Mouse (Mus musculus) heart, embryonic 11.5 days (tissue): ENCODE data around the gene Fam193b. TPM values are rescaled to one million over a fixed set of nuclear protein-coding genes. Genes with fewer than 3 reads are reported as not detected.

Experiments
- ATAC-seq: fragments of 200-750 bp; cut with Nextera tagmentation; replicated peaks from 2 replicates; pipeline ENCODE4 v1.8.0; 2017; ENCODE audit warnings: moderate library complexity; ENCODE audit not compliant: insufficient number of reproducible peaks, low FRiP score, low TSS enrichment
- H3K27ac ChIP-seq: fragments of 300-500 bp; sonication (generic); 2 replicates; pipeline ENCODE4 v1.5.1; 2014; ENCODE audit warnings: mild to moderate bottlenecking, low read depth, low read length
- H3K27me3 ChIP-seq: fragments of 300-500 bp; sonication (generic); 2 replicates; pipeline ENCODE4 v1.6.1; 2014; ENCODE audit warnings: mild to moderate bottlenecking, low read length, mixed read lengths; ENCODE audit not compliant: control insufficient read depth, insufficient read depth
- H3K36me3 ChIP-seq: fragments of 300-500 bp; sonication (generic); 2 replicates; pipeline ENCODE4 v1.6.1; 2014; ENCODE audit warnings: mild to moderate bottlenecking, low read length, moderate library complexity, mixed read lengths; ENCODE audit not compliant: control insufficient read depth, insufficient read depth
- H3K4me1 ChIP-seq: fragments of 300-500 bp; sonication (generic); 2 replicates; pipeline ENCODE4 v1.6.1; 2014; ENCODE audit warnings: low read length; ENCODE audit not compliant: control insufficient read depth, insufficient read depth
- H3K4me2 ChIP-seq: fragments of 300-500 bp; sonication (generic); 2 replicates; pipeline ENCODE4 v1.6.1; 2014; ENCODE audit warnings: mild to moderate bottlenecking, moderate library complexity
- H3K4me3 ChIP-seq: fragments of 300-500 bp; sonication (generic); 2 replicates; pipeline ENCODE4 v1.5.1; 2014; ENCODE audit warnings: low read depth, low read length
- H3K9ac ChIP-seq: fragments of 300-500 bp; sonication (generic); 2 replicates; pipeline ENCODE4 v1.6.1; 2014; ENCODE audit warnings: mild to moderate bottlenecking, low read depth, low read length, moderate library complexity
- H3K9me3 ChIP-seq: fragments of 300-500 bp; sonication (generic); replicated peaks from 2 replicates; pipeline ENCODE4 v1.6.1; 2016; ENCODE audit warnings: low read length; ENCODE audit not compliant: control insufficient read depth
- WGBS: fragments of 180-500 bp; shearing (Covaris S2); extraction: QIAGEN DNeasy Blood & Tissue Kit; methylation state at CpG from one replicate; pipeline ENCODE4 v1.1.7; 2014; ENCODE audit not compliant: insufficient replicate concordance; 5-methylcytosine and 5-hydroxymethylcytosine counted together
- polyA plus RNA-seq: library from polyadenylated mRNA; unstranded; fragments of >200 nt; fragmentation: Nextera tagmentation; extraction: Ambion mirVana; gene quantifications from 2 replicates; pipeline ENCODE4 v1.2.1, GENCODE M21; 2014

The Fam193b gene
- polyA plus RNA-seq, 1 experiment from 2014 or later = 19.1 TPM

- Histone ChIP-seq H3K27me3 (peaks cover 9% of the 10 kb centered on the region), H3K27ac (no peak overlapping the region), H3K4me1 (peaks cover 28% of the 10 kb centered on the region), H3K9me3 (no peaks in the 10 kb centered on the region), H3K9ac (no peak overlapping the region), H3K4me2 (peak overlapping the region; percentile 69), H3K4me3 (peak overlapping the region; percentile 98; the same call in 1 of the 2 replicates), H3K36me3 (peaks cover 9% of the 10 kb centered on the region; the same call in 1 of the 2 replicates)
- no peak for ATAC-seq
- WGBS = 30% methylated on average over 9 of the region's 9 CpGs
Observed at GRCm38 (mm10) chr13:55513828-55514227, 57.1 kb downstream of the Fam193b start.

- Histone ChIP-seq H3K27me3 (peaks cover 9% of the 10 kb centered on the region), H3K4me1 (peaks cover 30% of the 10 kb centered on the region), H3K9me3 (no peaks in the 10 kb centered on the region), H3K4me2 (peak within 1 kb of the TSS; percentile 69), H3K27ac (peak within 1 kb of the TSS; percentile 91), H3K36me3 (peaks cover 15% of the 10 kb centered on the region), H3K9ac (peak within 1 kb of the TSS; percentile 99), H3K4me3 (peak within 1 kb of the TSS; percentile 98)
- WGBS = under 1% methylated on average over 54 of the region's 55 CpGs
- ATAC-seq = peak; percentile 43
Observed at GRCm38 (mm10) chr13:55513111-55513748, 57.7 kb downstream of the Fam193b start, which contains the start of gene Pdlim7. Pdlim7 (minus strand) TSS chr13:55513676.

GRCm38 (mm10) chr13:55512379-55513031, 58.4 kb downstream of the Fam193b start:
- Histone ChIP-seq H3K27me3 (peaks cover 9% of the 10 kb centered on the region), H3K4me1 (peaks cover 30% of the 10 kb centered on the region)
- peak; percentile 54 for ATAC-seq

GRCm38 (mm10) chr13:55511492-55511861, 59.4 kb downstream of the Fam193b start:
- H3K9me3 ChIP-seq = no peaks in the 10 kb centered on the region
- H3K36me3 ChIP-seq = peaks cover 29% of the 10 kb centered on the region
- H3K4me2 ChIP-seq = peak overlapping the region; percentile 69
- ATAC-seq = peak; percentile 5; the same call in 1 of the 2 replicates
- 13% methylated on average over 5 of the region's 5 CpGs for WGBS
- peaks cover 32% of the 10 kb centered on the region for H3K4me1 ChIP-seq
- peak overlapping the region; percentile 98 for H3K4me3 ChIP-seq
- H3K27ac ChIP-seq = peak overlapping the region; percentile 91
- peak overlapping the region; percentile 99 for H3K9ac ChIP-seq
- H3K27me3 ChIP-seq = peaks cover 9% of the 10 kb centered on the region

More at GRCm38 (mm10) chr13:55512379-55513031, 58.4 kb downstream of the Fam193b start:
- 2% methylated on average over 25 of the region's 25 CpGs for whole genome bisulfite sequencing
- Histone ChIP-seq H3K27ac (peak overlapping the region; percentile 91), H3K4me2 (peak overlapping the region; percentile 69), H3K4me3 (peak overlapping the region; percentile 98), H3K36me3 (peaks cover 19% of the 10 kb centered on the region), H3K9me3 (no peaks in the 10 kb centered on the region), H3K9ac (peak overlapping the region; percentile 99)

- WGBS = 2% methylated on average over 6 of the region's 6 CpGs
- peaks cover 32% of the 10 kb centered on the region for H3K4me1 ChIP-seq
- peaks cover 32% of the 10 kb centered on the region for H3K36me3 ChIP-seq
Observed at GRCm38 (mm10) chr13:55510668-55511491, 60.0 kb downstream of the Fam193b start.

GRCm38 (mm10) chr13:55510332-55510667, 60.6 kb downstream of the Fam193b start:
- Histone ChIP-seq H3K9me3 (no peaks in the 10 kb centered on the region), H3K4me2 (peak overlapping the region; percentile 69), H3K27me3 (peaks cover 9% of the 10 kb centered on the region), H3K27ac (peak overlapping the region; percentile 91), H3K9ac (peak overlapping the region; percentile 56; the same call in 1 of the 2 replicates), H3K4me3 (peak overlapping the region; percentile 98; the same call in 1 of the 2 replicates), H3K36me3 (peaks cover 38% of the 10 kb centered on the region), H3K4me1 (peaks cover 32% of the 10 kb centered on the region)
- 10% methylated on average over 3 of the region's 3 CpGs for WGBS
- ATAC-seq = peak; percentile 12; the same call in 1 of the 2 replicates

More at GRCm38 (mm10) chr13:55510668-55511491, 60.0 kb downstream of the Fam193b start:
- peak overlapping the region; percentile 69 for H3K4me2 ChIP-seq
- peak overlapping the region; percentile 99 for H3K9ac ChIP-seq
- H3K4me3 ChIP-seq = peak overlapping the region; percentile 98
- H3K27ac ChIP-seq = peak overlapping the region; percentile 91
- H3K27me3 ChIP-seq = peaks cover 9% of the 10 kb centered on the region
- H3K9me3 ChIP-seq = no peaks in the 10 kb centered on the region
- ATAC-seq = peak; percentile 77

- ATAC-seq = no peak
- peaks cover 32% of the 10 kb centered on the region for H3K4me1 ChIP-seq
- peaks cover 54% of the 10 kb centered on the region for H3K36me3 ChIP-seq
- no peak overlapping the region for H3K27ac ChIP-seq
- no peak overlapping the region for H3K4me2 ChIP-seq
- WGBS = 83% methylated on average over 10 of the region's 10 CpGs
- no peaks in the 10 kb centered on the region for H3K27me3 ChIP-seq
- no peaks in the 10 kb centered on the region for H3K9me3 ChIP-seq
- H3K9ac ChIP-seq = no peak overlapping the region
- H3K4me3 ChIP-seq = no peak overlapping the region
Observed at GRCm38 (mm10) chr13:55508531-55508930, 62.4 kb downstream of the Fam193b start.

- Histone ChIP-seq H3K9ac (no peak overlapping the region), H3K4me1 (peaks cover 32% of the 10 kb centered on the region), H3K27ac (no peak overlapping the region), H3K9me3 (no peaks in the 10 kb centered on the region), H3K4me3 (no peak overlapping the region), H3K27me3 (no peaks in the 10 kb centered on the region), H3K4me2 (no peak overlapping the region), H3K36me3 (peaks cover 58% of the 10 kb centered on the region)
- no peak for ATAC-seq
- 69% methylated on average over 11 of the region's 11 CpGs for WGBS
Observed at GRCm38 (mm10) chr13:55507877-55508276, 63.0 kb downstream of the Fam193b start.
